Mouse (Mus musculus): ENCODE data around the gene Igfbpl1. TPM values are rescaled to one million over a fixed set of nuclear protein-coding genes. Genes with fewer than 3 reads are reported as not detected.

Igfbpl1 gene
- polyA plus RNA-seq, 1 experiment from 2014 or later, result 0.52 TPM

DNA sequence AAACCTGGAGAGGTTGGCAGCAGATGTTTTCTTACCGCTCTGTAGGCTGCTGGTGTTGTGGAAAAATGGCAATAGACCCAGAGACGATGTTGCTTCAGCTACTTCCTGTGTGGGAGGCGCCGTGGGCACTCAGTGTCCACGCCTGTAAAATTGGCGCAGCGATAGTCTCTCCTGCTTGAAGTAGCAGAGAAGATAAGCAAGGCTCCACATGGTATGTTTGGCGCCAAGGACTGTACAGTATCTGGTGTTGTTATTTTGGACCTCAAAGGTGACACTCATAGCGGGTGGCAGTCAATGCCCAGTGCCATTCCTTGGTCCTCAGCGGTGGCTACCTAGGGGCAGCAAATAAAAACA is 62.6 kb downstream of the Igfbpl1 start:
- no peaks in the 10 kb centered on the region for H3K9me3 ChIP-seq (ENCODE audit: control insufficient read depth, low read length)
- H3K27me3 ChIP-seq (ENCODE audit: control insufficient read depth, insufficient read depth, low read length), result peaks cover 20% of the 10 kb centered on the region
- H3K4me2 ChIP-seq (ENCODE audit: low read depth, severe bottlenecking), result peak overlapping the region; percentile 35
- ATAC-seq (ENCODE audit: insufficient number of reproducible peaks, low FRiP score, low TSS enrichment, low read depth) (no peak), DNase-seq (ENCODE audit: low spot score) (no peak)
- H3K4me3 ChIP-seq (ENCODE audit: low read depth, low read length), result peak overlapping the region; percentile 8; the same call in 1 of the 2 replicates
- no peak overlapping the region; the same call in 1 of the 2 replicates for H3K9ac ChIP-seq (ENCODE audit: low read length)
- 7% methylated on average over 10 of the region's 10 CpGs for WGBS
- no peaks in the 10 kb centered on the region for H3K36me3 ChIP-seq (ENCODE audit: control insufficient read depth, insufficient read depth, low read length)
- no peak overlapping the region for H3K27ac ChIP-seq (replicated peaks; ENCODE audit: low read depth, low read length)
- H3K4me1 ChIP-seq (ENCODE audit: control insufficient read depth, insufficient read depth, low read length), result peaks cover 24% of the 10 kb centered on the region

DNA sequence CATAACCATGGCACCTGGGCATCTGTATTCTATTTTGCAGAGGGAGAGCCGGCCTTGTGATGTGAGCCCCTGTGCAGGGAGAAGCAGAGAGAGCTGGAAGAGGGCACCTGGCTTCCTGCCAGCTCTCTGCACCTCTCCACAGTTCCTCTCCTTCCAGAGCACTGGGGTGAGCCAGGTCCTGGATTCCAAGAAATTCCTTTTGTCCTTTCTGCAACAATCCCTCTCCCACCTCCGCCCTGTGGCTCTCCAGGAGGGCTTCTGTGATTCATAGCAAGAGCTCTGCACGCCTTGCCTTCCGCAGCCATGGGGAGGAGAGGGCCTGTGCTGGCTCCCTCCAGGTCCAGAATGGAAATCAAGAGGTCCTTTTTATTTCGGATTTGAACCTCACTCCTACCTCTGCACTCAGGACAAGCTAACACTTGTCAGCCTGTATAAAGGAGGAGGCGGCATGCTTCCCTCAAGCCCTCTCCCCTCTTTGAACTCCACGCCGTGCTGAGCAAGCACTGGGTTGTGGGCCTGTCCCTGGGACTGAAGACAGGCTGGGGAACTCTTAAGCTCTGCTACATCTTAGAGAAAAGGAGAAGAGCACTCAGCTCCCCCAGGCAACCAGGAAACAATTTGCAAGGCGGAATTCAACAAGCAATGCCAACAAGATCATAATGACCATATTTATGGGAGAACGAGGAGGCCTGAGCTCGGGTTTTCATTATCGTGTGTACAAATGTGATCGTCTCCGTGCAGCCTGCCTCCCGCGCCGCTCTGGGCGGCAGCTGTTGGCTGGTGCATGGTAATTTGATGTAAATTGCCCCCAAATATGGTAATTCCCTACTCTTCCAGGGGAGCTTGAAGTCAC is 63.2 kb downstream of the Igfbpl1 start:
- H3K27ac ChIP-seq (replicated peaks; ENCODE audit: low read depth, low read length), result no peak overlapping the region
- H3K27me3 ChIP-seq (ENCODE audit: control insufficient read depth, insufficient read depth, low read length), result peaks cover 20% of the 10 kb centered on the region
- H3K4me3 ChIP-seq (ENCODE audit: low read depth, low read length), result peak overlapping the region; percentile 8; the same call in 1 of the 2 replicates
- H3K4me1 ChIP-seq (ENCODE audit: control insufficient read depth, insufficient read depth, low read length), result peaks cover 24% of the 10 kb centered on the region
- DNase-seq (ENCODE audit: low spot score) (peak; percentile 60), ATAC-seq (ENCODE audit: insufficient number of reproducible peaks, low FRiP score, low TSS enrichment, low read depth) (no peak)
- no peaks in the 10 kb centered on the region for H3K9me3 ChIP-seq (ENCODE audit: control insufficient read depth, low read length)
- no peaks in the 10 kb centered on the region for H3K36me3 ChIP-seq (ENCODE audit: control insufficient read depth, insufficient read depth, low read length)
- WGBS, result 7% methylated on average over 18 of the region's 18 CpGs
- peak overlapping the region; percentile 35 for H3K4me2 ChIP-seq (ENCODE audit: low read depth, severe bottlenecking)
- no peak overlapping the region; the same call in 1 of the 2 replicates for H3K9ac ChIP-seq (ENCODE audit: low read length)

DNA sequence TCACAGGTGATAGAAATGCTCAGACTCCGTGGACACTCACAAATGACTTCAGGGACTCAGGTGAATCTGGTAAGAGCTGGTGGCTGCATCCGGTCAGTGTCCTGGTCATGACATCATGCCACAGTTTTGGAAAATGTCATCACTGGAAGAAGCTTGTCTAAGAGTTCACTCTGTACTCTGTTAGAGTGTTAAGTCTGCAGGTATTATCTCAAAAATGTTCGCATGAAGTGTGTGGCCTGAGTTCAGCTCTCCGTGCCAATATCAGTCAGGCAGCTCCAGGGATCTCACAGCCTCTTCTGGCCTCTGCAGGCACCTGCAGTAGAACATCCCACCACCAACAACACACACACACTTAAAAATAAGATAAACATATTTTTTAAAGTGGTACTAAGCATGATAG is 64.1 kb downstream of the Igfbpl1 start:
- no peak overlapping the region for H3K4me3 ChIP-seq (ENCODE audit: low read depth, low read length)
- 83% methylated on average over 4 of the region's 4 CpGs for WGBS
- H3K27ac ChIP-seq (replicated peaks; ENCODE audit: low read depth, low read length), result no peak overlapping the region
- no peaks in the 10 kb centered on the region for H3K9me3 ChIP-seq (ENCODE audit: control insufficient read depth, low read length)
- H3K9ac ChIP-seq (ENCODE audit: low read length), result no peak overlapping the region
- H3K36me3 ChIP-seq (ENCODE audit: control insufficient read depth, insufficient read depth, low read length), result no peaks in the 10 kb centered on the region
- peaks cover 20% of the 10 kb centered on the region for H3K27me3 ChIP-seq (ENCODE audit: control insufficient read depth, insufficient read depth, low read length)
- H3K4me2 ChIP-seq (ENCODE audit: low read depth, severe bottlenecking), result no peak overlapping the region
- ATAC-seq (ENCODE audit: insufficient number of reproducible peaks, low FRiP score, low TSS enrichment, low read depth), result no peak
- peaks cover 30% of the 10 kb centered on the region for H3K4me1 ChIP-seq (ENCODE audit: control insufficient read depth, insufficient read depth, low read length)
- DNase-seq (ENCODE audit: low spot score), result no peak

Other genes starting within 250 kb of the Igfbpl1 start
- 0.58 and 0.99 TPM in 2 replicates for gene Aldh1b1, start 27.9 kb downstream of the Igfbpl1 start, polyA plus RNA-seq (2014; fragmentation: Nextera tagmentation; extraction: Ambion mirVana)
- gene Stra6l, start 21.7 kb upstream of the Igfbpl1 start, polyA plus RNA-seq (2014; fragmentation: Nextera tagmentation; extraction: Ambion mirVana), result 2.8 and 3.1 TPM in 2 replicates
- gene Ccdc180, start 63.4 kb upstream of the Igfbpl1 start, polyA plus RNA-seq (2014; fragmentation: Nextera tagmentation; extraction: Ambion mirVana), result 0.06 TPM in 1 of 2 replicates, not detected in the other
- 5.5 and 7.4 TPM in 2 replicates for gene Tdrd7, start 138.4 kb upstream of the Igfbpl1 start, polyA plus RNA-seq (2014; fragmentation: Nextera tagmentation; extraction: Ambion mirVana)
- gene Tmod1, start 212.0 kb upstream of the Igfbpl1 start, polyA plus RNA-seq (2014; fragmentation: Nextera tagmentation; extraction: Ambion mirVana), result 2.1 and 3.5 TPM in 2 replicates

Measured in limb, embryonic 11.5 days (tissue).